Mouse (Mus musculus) myocyte (in vitro differentiated cells): Measurements from ENCODE around the gene Btbd3. TPM values are rescaled to one million over a fixed set of nuclear protein-coding genes. Genes with fewer than 3 reads are reported as not detected.

Experiments used
- H3K27me3 ChIP-seq: one replicate; pipeline ENCODE4 v1.6.1; 2011; ENCODE audit not compliant: control insufficient read depth, insufficient read depth, insufficient read length
- H3K36me3 ChIP-seq: one replicate; pipeline ENCODE4 v1.6.1; 2011; ENCODE audit not compliant: control insufficient read depth, insufficient read depth
- H3K4me2 ChIP-seq: one replicate; pipeline ENCODE4 v1.6.1; 2011; ENCODE audit warnings: low read depth, control low read depth
- H3K4me3 ChIP-seq: one replicate; pipeline ENCODE4 v1.5.1; 2011; ENCODE audit warnings: mild to moderate bottlenecking, control low read depth, moderate library complexity
- H3K79me2 ChIP-seq: one replicate; pipeline ENCODE4 v1.6.1; 2011; ENCODE audit not compliant: control insufficient read depth, insufficient read depth
- H3ac ChIP-seq: one replicate; pipeline ENCODE4 v1.6.1; 2011; ENCODE audit not compliant: control insufficient read depth, insufficient read length
- CEBPB ChIP-seq: IDR thresholded peaks from 2 replicates; pipeline ENCODE4 v1.6.1; 2011; ENCODE audit warnings: mild to moderate bottlenecking, moderate library complexity; ENCODE audit not compliant: poor library complexity, insufficient read depth, severe bottlenecking
- E2F4 ChIP-seq: IDR thresholded peaks from one replicate; pipeline ENCODE4 v1.6.1; 2011; ENCODE audit warnings: mild to moderate bottlenecking, control low read depth, moderate library complexity; ENCODE audit not compliant: insufficient read depth
- MAX ChIP-seq: IDR thresholded peaks from one replicate; pipeline ENCODE4 v1.6.1; 2011; ENCODE audit warnings: low read depth, mild to moderate bottlenecking, control low read depth
- MYOD1 ChIP-seq, 3 experiments: IDR thresholded peaks; one replicate each; pipeline ENCODE4 v1.6.1; 2011; ENCODE audit warnings: control low read depth in 2 of 3, low read depth in 2 of 3, mild to moderate bottlenecking in 2 of 3, moderate library complexity in 1 of 3; ENCODE audit not compliant: insufficient read length in 2 of 3, control insufficient read depth in 1 of 3
- MYOG ChIP-seq, 3 experiments: IDR thresholded peaks; one replicate each; pipeline ENCODE4 v1.6.1; 2011; ENCODE audit warnings: control low read depth in 2 of 3, low read depth in 2 of 3, mild to moderate bottlenecking in 2 of 3; ENCODE audit not compliant: insufficient read length in 2 of 3, control insufficient read depth in 1 of 3, insufficient read depth in 1 of 3
- POLR2A ChIP-seq: IDR thresholded peaks from one replicate; pipeline ENCODE4 v1.6.1; 2011; ENCODE audit warnings: low read depth, mild to moderate bottlenecking, control low read depth, moderate library complexity; ENCODE audit not compliant: insufficient read length
- POLR2AphosphoS2 ChIP-seq: IDR thresholded peaks from one replicate; pipeline ENCODE4 v1.6.1; 2011; ENCODE audit warnings: low read depth, control low read depth; ENCODE audit not compliant: insufficient read length
- REST ChIP-seq: IDR thresholded peaks from one replicate; pipeline ENCODE4 v1.6.1; 2011; ENCODE audit warnings: mild to moderate bottlenecking, control low read depth, moderate library complexity; ENCODE audit not compliant: insufficient read depth, insufficient read length
- SRF ChIP-seq: IDR thresholded peaks from one replicate; pipeline ENCODE4 v1.6.1; 2011; ENCODE audit warnings: low read depth; ENCODE audit not compliant: control insufficient read depth, insufficient read length
- TCF12 ChIP-seq: IDR thresholded peaks from one replicate; pipeline ENCODE4 v1.6.1; 2011; ENCODE audit warnings: mild to moderate bottlenecking, control low read depth; ENCODE audit not compliant: poor library complexity, insufficient read depth, severe bottlenecking
- TCF3 ChIP-seq: IDR thresholded peaks from one replicate; pipeline ENCODE4 v1.6.1; 2011; ENCODE audit warnings: low read depth, control low read depth; ENCODE audit not compliant: insufficient read length
- USF1 ChIP-seq: IDR thresholded peaks from one replicate; pipeline ENCODE4 v1.6.1; 2011; ENCODE audit warnings: low read depth, mild to moderate bottlenecking, control low read depth, moderate library complexity
- polyA plus RNA-seq: library from polyadenylated mRNA; unstranded; fragments of >200 nt; fragmentation: generic; extraction: Trizol; gene quantifications from one replicate; pipeline ENCODE4 v1.2.1, GENCODE M21; 2012; ENCODE audit warnings: missing spikeins

Btbd3 gene
- polyA plus RNA-seq, 1 experiment = 2.9 TPM

DNA sequence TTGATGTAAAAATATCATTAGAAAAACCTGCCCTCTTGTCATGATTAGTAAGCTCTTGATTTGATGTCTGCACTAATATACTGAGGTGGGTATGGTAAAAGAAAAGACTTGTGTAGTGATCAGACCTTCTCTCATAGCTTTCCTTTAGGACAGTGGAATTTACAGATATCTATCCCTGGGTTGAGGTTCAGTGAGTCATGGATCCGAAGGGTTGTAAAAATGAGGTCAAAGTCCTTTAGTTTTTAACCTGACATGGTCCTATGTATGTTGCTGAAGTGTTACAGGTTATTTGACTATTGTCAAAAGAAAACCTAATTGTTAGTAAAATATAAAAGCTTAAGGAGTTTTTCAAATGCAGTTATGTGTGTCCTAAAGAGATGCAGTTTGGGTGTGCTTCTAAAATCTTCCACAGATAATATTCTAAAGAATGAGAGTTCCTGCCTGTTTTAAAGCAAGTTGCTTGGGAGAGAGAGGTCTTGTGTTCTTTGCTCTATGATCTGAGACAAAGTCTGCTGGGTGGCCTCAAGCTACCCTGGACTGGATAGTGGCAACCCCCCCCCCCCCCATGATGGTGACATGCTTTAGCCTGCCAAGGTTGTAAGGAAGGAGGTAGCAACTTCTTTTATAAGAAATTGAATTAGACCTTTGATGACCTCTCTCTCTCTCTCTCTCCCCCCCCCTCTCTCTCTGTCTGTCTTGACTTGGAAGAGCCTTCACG lies 234.5 kb downstream of the Btbd3 start:
- H3K27me3 ChIP-seq = no peaks in the 10 kb centered on the region
- TF ChIP-seq MAX (no peak), MYOD1 (IDR thresholded peaks at IDR 0.05; ENCODE audit: control insufficient read depth in 1 of 3, insufficient read length in 2 of 3, low read depth in 2 of 3) (no peak), MYOG (IDR thresholded peaks at IDR 0.05; ENCODE audit: control insufficient read depth in 1 of 3, insufficient read depth in 1 of 3, insufficient read length in 2 of 3, low read depth in 2 of 3) (no peak), SRF (no peak), E2F4 (no peak), USF1 (no peak), TCF3 (no peak), REST (no peak), POLR2AphosphoS2 (no peak), TCF12 (no peak), POLR2A (no peak), CEBPB (no peak)
- H3K4me3 ChIP-seq = no peak overlapping the region
- H3K36me3 ChIP-seq = no peaks in the 10 kb centered on the region
- no peak overlapping the region for H3ac ChIP-seq
- H3K79me2 ChIP-seq = no peaks in the 10 kb centered on the region
- H3K4me2 ChIP-seq = no peak overlapping the region

GRCm38 (mm10) chr2:138492176-138492575 lies 235.8 kb downstream of the Btbd3 start:
- no peak overlapping the region for H3K4me3 ChIP-seq

DNA sequence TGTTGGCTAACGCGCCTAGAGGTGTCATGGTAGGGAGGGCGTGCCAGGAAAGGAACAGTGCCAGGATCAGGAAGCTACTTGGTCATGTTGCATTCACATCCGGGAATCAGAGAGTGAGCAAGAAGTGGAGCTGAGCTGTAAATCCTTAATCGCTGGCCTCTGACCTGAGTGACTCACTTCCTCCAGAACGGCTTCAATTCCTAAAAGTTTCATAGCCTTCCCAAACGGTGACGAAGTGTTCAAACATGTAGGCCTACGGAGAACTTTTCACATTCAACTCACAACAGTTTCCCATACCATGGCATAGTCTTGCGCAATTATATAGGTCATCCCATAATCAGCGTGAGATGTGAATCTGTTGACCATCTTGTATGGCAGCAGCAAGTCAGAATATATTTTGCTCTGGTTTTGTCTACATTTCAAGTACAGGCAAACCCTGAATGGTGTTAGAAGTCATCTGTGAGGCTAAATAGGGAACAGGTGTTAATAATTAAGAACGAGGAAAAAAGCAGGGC lies 247.6 kb downstream of the Btbd3 start:
- Histone ChIP-seq H3K27me3 (no peaks in the 10 kb centered on the region), H3K79me2 (no peaks in the 10 kb centered on the region), H3K4me2 (peak overlapping the region; percentile 25), H3ac (no peak overlapping the region), H3K36me3 (no peaks in the 10 kb centered on the region), H3K4me3 (no peak overlapping the region)
- TF ChIP-seq USF1 = no peak
- TF ChIP-seq CEBPB = peak; percentile 93
- no peak for TF ChIP-seq POLR2AphosphoS2
- TF ChIP-seq REST = no peak
- no peak for TF ChIP-seq MAX
- TF ChIP-seq TCF3 = no peak
- TF ChIP-seq E2F4 = no peak

More at GRCm38 (mm10) chr2:138492176-138492575, 235.8 kb downstream of the Btbd3 start:
- Histone ChIP-seq H3K4me2 (no peak overlapping the region), H3K36me3 (no peaks in the 10 kb centered on the region), H3K27me3 (no peaks in the 10 kb centered on the region), H3K79me2 (no peaks in the 10 kb centered on the region), H3ac (no peak overlapping the region)
- TF ChIP-seq SRF (no peak), E2F4 (no peak), POLR2A (no peak), MYOD1 (IDR thresholded peaks at IDR 0.05; ENCODE audit: control insufficient read depth in 1 of 3, insufficient read length in 2 of 3, low read depth in 2 of 3) (no peak), TCF3 (no peak), USF1 (no peak), TCF12 (no peak), CEBPB (no peak), POLR2AphosphoS2 (no peak), REST (no peak), MYOG (IDR thresholded peaks at IDR 0.05; ENCODE audit: control insufficient read depth in 1 of 3, insufficient read depth in 1 of 3, insufficient read length in 2 of 3, low read depth in 2 of 3) (no peak), MAX (no peak)

GRCm38 (mm10) chr2:138515531-138515930 lies 259.2 kb downstream of the Btbd3 start:
- TF ChIP-seq MYOG (IDR thresholded peaks at IDR 0.05; ENCODE audit: control insufficient read depth in 1 of 3, insufficient read depth in 1 of 3, insufficient read length in 2 of 3, low read depth in 2 of 3) (no peak), REST (no peak), CEBPB (no peak), POLR2AphosphoS2 (no peak), USF1 (no peak), E2F4 (no peak), SRF (no peak), TCF3 (no peak)
- H3K79me2 ChIP-seq = no peaks in the 10 kb centered on the region
- no peaks in the 10 kb centered on the region for H3K27me3 ChIP-seq
- no peak overlapping the region for H3ac ChIP-seq
- H3K4me3 ChIP-seq = no peak overlapping the region
- H3K36me3 ChIP-seq = no peaks in the 10 kb centered on the region
- no peak overlapping the region for H3K4me2 ChIP-seq

GRCm38 (mm10) chr2:138528461-138528860 lies 272.1 kb downstream of the Btbd3 start:
- Histone ChIP-seq H3K4me3 (no peak overlapping the region), H3K4me2 (no peak overlapping the region), H3K79me2 (no peaks in the 10 kb centered on the region), H3K27me3 (no peaks in the 10 kb centered on the region), H3K36me3 (no peaks in the 10 kb centered on the region), H3ac (no peak overlapping the region)
- no peak for TF ChIP-seq CEBPB
- no peak for TF ChIP-seq E2F4
- no peak for TF ChIP-seq POLR2AphosphoS2
- TF ChIP-seq TCF12 = no peak
- no peak for TF ChIP-seq MYOD1 (IDR thresholded peaks at IDR 0.05; ENCODE audit: control insufficient read depth in 1 of 3, insufficient read length in 2 of 3, low read depth in 2 of 3)
- no peak for TF ChIP-seq MAX
- no peak for TF ChIP-seq REST
- TF ChIP-seq POLR2A = no peak
- TF ChIP-seq SRF = no peak
- no peak for TF ChIP-seq TCF3
- TF ChIP-seq USF1 = no peak
- no peak for TF ChIP-seq MYOG (IDR thresholded peaks at IDR 0.05; ENCODE audit: control insufficient read depth in 1 of 3, insufficient read depth in 1 of 3, insufficient read length in 2 of 3, low read depth in 2 of 3)
